Mouse (Mus musculus): ENCODE data around the gene Ppm1b.

Ppm1b gene

GRCm38 (mm10) chr17:85070658-85071057 is 114.1 kb downstream of the Ppm1b start:
- no peak for DNase-seq (ENCODE audit: low spot score in 2 of 2)

GRCm38 (mm10) chr17:85071088-85071775 is 114.7 kb downstream of the Ppm1b start:
- no peak for DNase-seq (ENCODE audit: low spot score in 2 of 2)

- DNase-seq (ENCODE audit: low spot score in 2 of 2): no peak
Observed at GRCm38 (mm10) chr17:85072383-85072782, 115.8 kb downstream of the Ppm1b start.

- no peak for DNase-seq (ENCODE audit: low spot score in 2 of 2)
Observed at GRCm38 (mm10) chr17:85073214-85073613, 116.7 kb downstream of the Ppm1b start.
